Mouse (Mus musculus) stomach, postnatal 0 days (tissue): Measurements from ENCODE around the gene Tacc3. TPM values are rescaled to one million over a fixed set of nuclear protein-coding genes. Genes with fewer than 3 reads are reported as not detected.

ENCODE experiments used
- ATAC-seq: fragments of 200-750 bp; cut with Nextera tagmentation; 2 replicates; pipeline ENCODE4 v1.8.0; 2017; ENCODE audit not compliant: low FRiP score, low TSS enrichment
- DNase-seq: peaks from one replicate; pipeline ENCODE4 v3.0.0-alpha.2; 2016; ENCODE audit warnings: low spot score
- H3K27ac ChIP-seq: fragments of 300-500 bp; sonication (generic); replicated peaks from 2 replicates; pipeline ENCODE4 v1.5.1; 2014; ENCODE audit warnings: mild to moderate bottlenecking, control low read depth
- H3K27me3 ChIP-seq: fragments of 300-500 bp; sonication (generic); 2 replicates; pipeline ENCODE4 v1.6.1; 2014; ENCODE audit warnings: low read length; ENCODE audit not compliant: control insufficient read depth, insufficient read depth
- H3K36me3 ChIP-seq: fragments of 300-500 bp; sonication (generic); 2 replicates; pipeline ENCODE4 v1.6.1; 2014; ENCODE audit warnings: low read length, mixed read lengths; ENCODE audit not compliant: control insufficient read depth, insufficient read depth
- H3K4me1 ChIP-seq: fragments of 300-500 bp; sonication (generic); replicated peaks from 2 replicates; pipeline ENCODE4 v1.6.1; 2014; ENCODE audit warnings: antibody characterized with exemption; ENCODE audit not compliant: control insufficient read depth, insufficient read depth
- H3K4me2 ChIP-seq: fragments of 300-500 bp; sonication (generic); replicated peaks from 2 replicates; pipeline ENCODE4 v1.6.1; 2014; ENCODE audit warnings: low read depth, mild to moderate bottlenecking, control low read depth, moderate library complexity
- H3K4me3 ChIP-seq: fragments of 300-500 bp; sonication (generic); 2 replicates; pipeline ENCODE4 v1.5.1; 2014; ENCODE audit warnings: low read depth, low read length, control low read depth
- H3K9ac ChIP-seq: fragments of 300-500 bp; sonication (generic); 2 replicates; pipeline ENCODE4 v1.6.1; 2014; ENCODE audit warnings: mild to moderate bottlenecking, low read length, control low read depth, mixed read lengths
- H3K9me3 ChIP-seq: fragments of 300-500 bp; sonication (generic); 2 replicates; pipeline ENCODE4 v1.6.1; 2016; ENCODE audit warnings: low read length; ENCODE audit not compliant: control insufficient read depth
- CTCF ChIP-seq: IDR thresholded peaks from 2 replicates; pipeline ENCODE4 v1.5.1; 2016; ENCODE audit warnings: antibody characterized with exemption, low read depth, mild to moderate bottlenecking, moderate library complexity
- EP300 ChIP-seq: optimal IDR thresholded peaks from 2 replicates; pipeline ENCODE3; 2016; ENCODE audit warnings: antibody characterized with exemption
- WGBS: fragments of 180-500 bp; shearing (Covaris S2); extraction: QIAGEN DNeasy Blood & Tissue Kit; methylation state at CpG from one replicate; pipeline ENCODE4 v1.1.7; 2014; 5-methylcytosine and 5-hydroxymethylcytosine counted together
- polyA plus RNA-seq: library from polyadenylated mRNA; unstranded; fragments of >200 nt; fragmentation: Nextera tagmentation; extraction: Ambion mirVana; gene quantifications from 2 replicates; pipeline ENCODE4 v1.2.1, GENCODE M21; 2015

Gene Tacc3
- polyA plus RNA-seq, 1 experiment from 2014 or later = 44.0 TPM

GRCm38 (mm10) chr5:33678244-33678643 lies 20.3 kb downstream of the Tacc3 start:
- H3K27ac ChIP-seq = no peak overlapping the region
- H3K9me3 ChIP-seq = no peaks in the 10 kb centered on the region
- TF ChIP-seq CTCF (no peak), EP300 (no peak)
- no peaks in the 10 kb centered on the region for H3K27me3 ChIP-seq
- no peak overlapping the region for H3K4me3 ChIP-seq
- no peak for DNase-seq
- no peak overlapping the region for H3K4me2 ChIP-seq
- H3K36me3 ChIP-seq = no peaks in the 10 kb centered on the region; the same call in 1 of the 2 replicates
- H3K4me1 ChIP-seq = no peaks in the 10 kb centered on the region
- ATAC-seq = no peak
- 70% methylated on average over 5 of the region's 5 CpGs for WGBS
- H3K9ac ChIP-seq = no peak overlapping the region

GRCm38 (mm10) chr5:33681044-33681443 lies 23.1 kb downstream of the Tacc3 start:
- Histone ChIP-seq H3K27ac (peak overlapping the region; percentile 45; the same call in 1 of the 2 replicates), H3K9ac (no peak overlapping the region), H3K36me3 (no peaks in the 10 kb centered on the region), H3K4me2 (no peak overlapping the region), H3K27me3 (no peaks in the 10 kb centered on the region), H3K4me1 (no peaks in the 10 kb centered on the region), H3K9me3 (no peaks in the 10 kb centered on the region), H3K4me3 (no peak overlapping the region)
- 50% methylated on average over 3 of the region's 3 CpGs for WGBS
- DNase-seq (no peak), ATAC-seq (peak; percentile 41; the same call in 1 of the 2 replicates)
- peak; percentile 15; the same call in 1 of the 2 replicates for TF ChIP-seq CTCF
- no peak for TF ChIP-seq EP300

- TF ChIP-seq CTCF (no peak), EP300 (no peak)
- WGBS = 75% methylated on average over 15 of the region's 15 CpGs
Measured at GRCm38 (mm10) chr5:33681611-33682388, 23.9 kb downstream of the Tacc3 start.

GRCm38 (mm10) chr5:33682963-33683362 lies 25.0 kb downstream of the Tacc3 start:
- Histone ChIP-seq H3K27me3 (no peaks in the 10 kb centered on the region), H3K4me1 (no peaks in the 10 kb centered on the region), H3K9me3 (no peaks in the 10 kb centered on the region), H3K9ac (no peak overlapping the region), H3K4me3 (no peak overlapping the region), H3K4me2 (no peak overlapping the region), H3K36me3 (no peaks in the 10 kb centered on the region), H3K27ac (no peak overlapping the region)
- TF ChIP-seq CTCF = no peak
- DNase-seq (no peak), ATAC-seq (no peak)
- WGBS = 81% methylated on average over 4 of the region's 4 CpGs

More at GRCm38 (mm10) chr5:33681611-33682388, 23.9 kb downstream of the Tacc3 start:
- H3K27me3 ChIP-seq = no peaks in the 10 kb centered on the region
- H3K4me2 ChIP-seq = no peak overlapping the region
- no peaks in the 10 kb centered on the region for H3K36me3 ChIP-seq
- H3K27ac ChIP-seq = peak overlapping the region; percentile 45; the same call in 1 of the 2 replicates
- DNase-seq = no peak
- H3K4me3 ChIP-seq = no peak overlapping the region
- H3K9me3 ChIP-seq = no peaks in the 10 kb centered on the region
- H3K4me1 ChIP-seq = no peaks in the 10 kb centered on the region
- no peak for ATAC-seq
- H3K9ac ChIP-seq = no peak overlapping the region

GRCm38 (mm10) chr5:33683897-33684652 lies 26.1 kb downstream of the Tacc3 start:
- Histone ChIP-seq H3K4me3 (no peak overlapping the region), H3K4me1 (peaks cover 2% of the 10 kb centered on the region; the same call in 1 of the 2 replicates), H3K9ac (no peak overlapping the region), H3K9me3 (no peaks in the 10 kb centered on the region), H3K36me3 (no peaks in the 10 kb centered on the region), H3K4me2 (no peak overlapping the region), H3K27ac (no peak overlapping the region), H3K27me3 (no peaks in the 10 kb centered on the region)
- 44% methylated on average over 7 of the region's 7 CpGs for WGBS
- DNase-seq (no peak), ATAC-seq (no peak)
- TF ChIP-seq CTCF (peak; percentile 84), EP300 (no peak)
